Mouse (Mus musculus): ENCODE measurements around the gene Magi1.
A peak's percentile ranks its signal among the peaks of the same experiment; 100 is the strongest.
"Not testable (repeated sequence)": the region's sequence is repeated elsewhere in the genome, so short reads cannot be mapped to it uniquely, and the experiment has no call there.

Magi1 gene

GRCm38 (mm10) chr6:93648581-93649230 is 635.0 kb downstream of the Magi1 start:
- DNase-seq (ENCODE audit: low spot score), result peak; percentile 40

DNA sequence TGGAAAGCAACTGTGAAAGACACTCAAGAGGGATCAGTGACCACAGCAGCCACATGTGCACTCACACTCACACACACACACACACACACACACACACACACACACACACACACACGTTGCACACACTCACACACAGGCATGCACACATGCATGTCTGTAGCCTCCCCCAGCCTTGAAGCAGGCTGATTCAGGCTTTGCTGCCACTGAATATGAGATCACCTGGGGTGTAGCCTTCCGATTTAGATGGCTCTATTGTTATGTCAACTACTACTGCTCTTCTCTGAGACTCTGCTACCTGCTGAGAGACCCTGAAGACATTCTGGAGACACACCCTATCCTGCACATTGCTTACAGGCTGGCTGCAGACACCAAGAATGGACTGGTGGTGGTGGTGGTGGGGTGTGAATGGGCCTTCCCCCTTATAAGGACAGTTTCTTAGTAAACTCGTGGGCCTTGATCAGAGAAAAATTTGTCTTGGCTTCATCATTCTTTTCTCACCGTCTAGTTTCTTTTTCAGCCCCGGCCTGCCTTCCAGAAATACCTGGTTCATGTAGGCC is 653.9 kb downstream of the Magi1 start:
- DNase-seq (ENCODE audit: low spot score), result not testable (repeated sequence)

DNA sequence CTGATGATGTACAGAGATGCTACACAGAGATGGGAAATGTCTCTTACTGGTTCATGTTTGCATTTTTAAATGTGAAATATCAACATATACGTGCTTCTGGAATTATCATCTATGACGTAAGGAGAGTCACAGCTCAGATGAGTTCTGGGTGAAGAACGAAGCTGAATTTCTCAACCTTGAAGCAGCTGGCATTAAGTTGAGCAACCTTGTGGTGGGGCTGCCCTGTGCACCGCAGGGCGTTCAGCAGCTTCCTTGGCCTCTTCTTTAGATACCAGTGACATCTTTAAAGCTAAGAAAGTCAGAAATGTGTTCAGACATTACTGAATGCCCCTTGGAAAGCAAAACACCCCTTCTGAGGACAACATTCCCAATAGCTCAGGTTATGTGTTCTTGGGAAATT is 656.5 kb downstream of the Magi1 start:
- no peak for DNase-seq (ENCODE audit: low spot score)

All from embryo, embryonic 10 days (tissue).